Mouse (Mus musculus) CD4-positive, CD25-positive, alpha-beta regulatory T cell, adult 9 weeks (primary cell): ENCODE results near the gene Pik3cg. TPM values are rescaled to one million over a fixed set of nuclear protein-coding genes. Genes with fewer than 3 reads are reported as not detected.

ENCODE experiments used
- polyA plus RNA-seq: library from polyadenylated mRNA; unstranded; fragments of 100-300 nt; shearing (Covaris generic); gene quantifications from one replicate; pipeline ENCODE4 v1.2.1, GENCODE M21; 2017

The Pik3cg gene
- 40.7 TPM for polyA plus RNA-seq

DNA sequence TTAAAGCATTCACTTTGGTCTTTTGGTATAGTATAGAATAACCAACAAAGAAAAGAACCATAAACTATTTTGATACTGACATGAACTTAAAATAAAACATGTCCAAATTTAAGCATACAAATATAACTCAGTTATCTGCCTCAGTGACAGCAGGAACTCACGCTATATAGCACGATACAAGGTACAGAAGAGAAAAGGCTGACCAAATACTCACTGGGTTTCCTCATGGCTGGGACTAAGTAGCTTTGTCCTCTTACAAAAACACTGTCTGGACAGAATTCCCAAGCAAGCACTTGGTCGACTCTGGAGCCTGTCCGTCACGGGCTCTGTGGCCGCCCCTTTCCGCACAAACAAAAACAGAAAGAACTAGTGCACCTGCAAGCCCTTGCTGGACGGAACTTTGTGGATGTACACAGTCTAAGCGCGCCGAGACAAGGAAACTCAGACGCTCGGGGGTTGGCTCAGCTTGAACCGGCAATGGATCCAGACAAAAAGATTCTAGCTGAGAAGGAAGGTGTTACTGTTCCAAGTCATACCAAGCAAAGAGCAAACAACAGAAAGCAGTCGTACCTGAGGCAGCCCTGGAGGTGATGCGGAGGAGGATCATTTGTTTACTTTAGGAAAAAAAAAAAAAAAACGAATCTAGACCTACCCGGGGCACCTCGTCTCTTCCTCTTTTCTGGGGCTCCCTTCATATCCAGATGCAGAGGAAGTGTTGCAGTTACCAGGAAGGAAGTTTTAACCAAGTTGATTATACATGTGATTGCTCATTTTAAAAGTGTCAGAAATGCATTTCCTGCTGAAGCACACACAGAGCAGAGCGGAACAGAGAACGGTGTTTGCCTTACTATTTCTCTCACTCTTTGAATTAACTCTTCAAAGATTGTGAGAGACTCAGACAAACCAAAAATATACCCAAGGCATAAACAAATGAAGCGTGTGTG lies at the start of gene Pik3cg:
Pik3cg (minus strand) TSS at position 712 of the 944 bp plus-strand sequence.

Other genes starting within 250 kb of the Pik3cg start
- gene Prkar2b, start 147.4 kb downstream of the Pik3cg start, polyA plus RNA-seq, result 0.31 TPM
- gene Ccdc71l, start 170.0 kb upstream of the Pik3cg start, polyA plus RNA-seq, result 0.55 TPM